Mouse (Mus musculus) megakaryocyte, adult 5-6 weeks (primary cell): ENCODE measurements around the gene Olfr98. TPM values are rescaled to one million over a fixed set of nuclear protein-coding genes. Genes with fewer than 3 reads are reported as not detected.
"Not testable (repeated sequence)": the region's sequence is repeated elsewhere in the genome, so short reads cannot be mapped to it uniquely, and the experiment has no call there.

Experiments
- ATAC-seq: 2 replicates; pipeline ENCODE4 v1.8.0; 2016; ENCODE audit warnings: mild to moderate bottlenecking, inconsistent platforms; ENCODE audit not compliant: poor library complexity, severe bottlenecking
- total RNA-seq, 2 experiments: library from RNA; stranded (forward) in 1 of 2; stranded (reverse) in 1 of 2; fragments of 153-499, 151-499 nt in 1 of 2; fragments of 221-1000, 200-1000 nt in 1 of 2; gene quantifications; 2 replicates each; pipeline versions ENCODE4 v1.2.3 to v1.2.4; 2015 to 2017

Olfr98 gene
- total RNA-seq (2015) (not detected in 2 replicates), total RNA-seq (2017) (not detected in 2 replicates)

GRCm38 (mm10) chr17:37263626-37264025 lies at the start of gene Olfr98:
Gene Olfr98 (minus strand): TSS chr17:37263749.
- ATAC-seq, result no peak

GRCm38 (mm10) chr17:37310146-37310699 lies 46.7 kb upstream of the Olfr98 start:
- no peak for ATAC-seq

GRCm38 (mm10) chr17:37308483-37308882 lies 44.9 kb upstream of the Olfr98 start:
- ATAC-seq, result no peak

GRCm38 (mm10) chr17:37304213-37304612 lies 40.7 kb upstream of the Olfr98 start, which contains the start of gene Olfr101:
Gene Olfr101 (minus strand): TSS chr17:37304313.
- no peak for ATAC-seq

GRCm38 (mm10) chr17:37283360-37283759 lies 19.8 kb upstream of the Olfr98 start, which contains the start of gene Olfr99:
Gene Olfr99 (minus strand): TSS chr17:37283460.
- ATAC-seq, result no peak

GRCm38 (mm10) chr17:37280331-37280730 lies 16.8 kb upstream of the Olfr98 start:
- ATAC-seq, result no peak

GRCm38 (mm10) chr17:37276573-37276972 lies 13.0 kb upstream of the Olfr98 start:
- ATAC-seq, result no peak

- ATAC-seq, result no peak
Observed at GRCm38 (mm10) chr17:37275626-37276248, 12.2 kb upstream of the Olfr98 start.

GRCm38 (mm10) chr17:37270702-37271092 lies 7.1 kb upstream of the Olfr98 start:
- peak; percentile 78 for ATAC-seq

GRCm38 (mm10) chr17:37270058-37270701 lies 6.6 kb upstream of the Olfr98 start, which contains the start of gene H2-M3:
Gene H2-M3 (plus strand): TSS chr17:37270220.
- ATAC-seq, result peak; percentile 88

GRCm38 (mm10) chr17:37250544-37250943 lies 13.0 kb downstream of the Olfr98 start:
- ATAC-seq, result peak; percentile 75

GRCm38 (mm10) chr17:37249460-37249859 lies 14.1 kb downstream of the Olfr98 start:
- no peak for ATAC-seq

GRCm38 (mm10) chr17:37246715-37247114 lies 16.8 kb downstream of the Olfr98 start:
- ATAC-seq, result peak; percentile 67

- no peak for ATAC-seq
Observed at GRCm38 (mm10) chr17:37242198-37242597, 21.4 kb downstream of the Olfr98 start.

- ATAC-seq, result not testable (repeated sequence)
Observed at GRCm38 (mm10) chr17:37237230-37237629, 26.3 kb downstream of the Olfr98 start, which contains the start of gene Olfr97. Gene Olfr97 (minus strand): TSS chr17:37237330.

GRCm38 (mm10) chr17:37221879-37222278 lies 41.7 kb downstream of the Olfr98 start:
- ATAC-seq, result no peak

GRCm38 (mm10) chr17:37219846-37220245 lies 43.7 kb downstream of the Olfr98 start, which contains the start of gene Olfr96:
Gene Olfr96 (plus strand): TSS chr17:37220146.
- ATAC-seq, result no peak

- ATAC-seq, result no peak
Observed at GRCm38 (mm10) chr17:37218486-37218885, 45.1 kb downstream of the Olfr98 start.

- ATAC-seq, result no peak
Observed at GRCm38 (mm10) chr17:37213018-37213417, 50.5 kb downstream of the Olfr98 start, which contains the start of gene Olfr95. Gene Olfr95 (minus strand): TSS chr17:37213118.
